Mouse (Mus musculus): ENCODE measurements around the gene Mpl. TPM values are rescaled to one million over a fixed set of nuclear protein-coding genes. Genes with fewer than 3 reads are reported as not detected.

Mpl gene
- total RNA-seq (2015): 1.1 and 9.0 TPM in 2 replicates
- total RNA-seq (2017): 0.12 and 0.95 TPM in 2 replicates

- ATAC-seq (replicated peaks; ENCODE audit: poor library complexity): no peak
These were observed at the start of gene Mpl for GRCm38 (mm10) chr4:118457345-118457975. TSS of gene Mpl (minus strand) at chr4:118457513.

DNA sequence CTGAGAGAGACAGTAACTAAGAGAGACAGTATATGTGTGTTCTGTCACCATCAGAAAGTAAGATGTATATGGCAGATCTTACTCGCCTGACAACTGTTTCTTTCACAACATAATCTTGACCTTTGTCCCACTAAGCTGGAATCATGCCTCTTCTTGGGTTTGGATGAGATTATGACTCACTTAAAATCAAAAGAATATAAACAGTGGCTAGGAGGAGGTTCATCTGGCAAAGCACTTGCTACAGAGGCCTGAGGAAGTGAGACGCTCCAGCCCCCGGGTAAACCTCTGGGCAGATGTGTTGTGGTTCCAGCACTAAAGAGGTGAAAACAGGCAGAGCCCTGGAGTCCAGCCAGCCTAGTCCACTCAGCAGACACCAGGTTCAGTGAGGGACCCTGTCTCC is 48.2 kb upstream of the Mpl start:
- no peak for ATAC-seq (replicated peaks; ENCODE audit: poor library complexity)

DNA sequence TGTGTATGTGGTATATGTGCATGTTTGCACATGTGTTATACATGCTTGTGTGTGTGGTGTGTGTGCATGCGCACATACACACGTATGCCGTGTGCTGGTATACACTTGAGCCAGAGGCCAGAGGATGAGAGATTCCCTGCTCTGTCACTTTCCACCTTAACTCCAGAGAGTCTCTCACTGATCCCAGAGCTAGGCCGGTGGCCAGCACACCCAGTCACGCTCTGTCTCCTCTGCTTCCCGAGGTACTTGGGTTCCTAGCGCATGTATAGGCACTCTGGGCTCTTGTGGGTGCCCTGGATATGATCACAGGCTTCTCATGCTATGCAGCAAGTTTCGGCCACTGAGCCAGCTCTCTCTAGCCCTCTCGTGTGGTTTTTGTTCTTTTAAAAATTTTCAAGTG is 43.5 kb upstream of the Mpl start:
- ATAC-seq (replicated peaks; ENCODE audit: poor library complexity): no peak

- ATAC-seq (replicated peaks; ENCODE audit: poor library complexity): no peak
These were observed 42.9 kb upstream of the Mpl start for GRCm38 (mm10) chr4:118500171-118500724.

- no peak for ATAC-seq (replicated peaks; ENCODE audit: poor library complexity)
These were observed 33.1 kb upstream of the Mpl start for GRCm38 (mm10) chr4:118490461-118490860.

GRCm38 (mm10) chr4:118489717-118490132 is 32.4 kb upstream of the Mpl start, which contains the start of gene Tie1:
TSS of gene Tie1 (minus strand) at chr4:118490061.
- ATAC-seq (replicated peaks; ENCODE audit: poor library complexity): peak; percentile 50

DNA sequence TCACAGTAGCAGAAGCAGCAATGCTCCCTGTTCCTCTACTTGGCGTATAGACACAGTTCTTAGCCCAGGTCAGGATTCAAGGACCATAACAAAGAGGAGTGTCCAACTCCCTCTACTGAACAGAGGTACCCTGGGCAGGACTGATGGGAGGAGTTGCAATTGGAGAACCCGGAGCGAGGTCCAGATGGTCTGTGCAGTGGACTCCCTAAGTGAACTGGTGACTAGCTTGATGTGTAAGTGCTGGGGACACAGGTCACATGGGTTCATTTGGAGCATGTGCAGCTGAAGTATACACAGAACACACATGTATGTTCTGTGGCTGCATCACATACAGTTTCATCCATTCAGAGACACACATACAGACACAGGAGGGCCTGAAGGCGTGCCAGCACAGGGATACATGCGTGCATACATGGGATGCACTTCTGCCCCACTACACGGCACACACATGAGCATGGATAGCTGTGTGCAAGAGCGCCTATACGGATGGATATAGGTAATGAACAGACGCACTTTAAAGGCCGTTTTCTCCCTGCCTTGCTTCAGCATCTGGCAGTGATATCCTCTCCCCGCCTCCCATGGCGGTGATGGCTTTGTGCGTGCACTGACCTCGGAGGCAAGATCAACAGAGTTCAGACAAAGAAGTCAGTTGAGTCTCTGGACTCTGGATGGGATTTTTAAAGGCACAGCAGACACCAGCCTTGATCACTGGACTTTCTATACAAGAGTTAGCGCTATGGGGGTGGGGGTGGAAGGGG is 19.6 kb upstream of the Mpl start:
- ATAC-seq (replicated peaks; ENCODE audit: poor library complexity): no peak

DNA sequence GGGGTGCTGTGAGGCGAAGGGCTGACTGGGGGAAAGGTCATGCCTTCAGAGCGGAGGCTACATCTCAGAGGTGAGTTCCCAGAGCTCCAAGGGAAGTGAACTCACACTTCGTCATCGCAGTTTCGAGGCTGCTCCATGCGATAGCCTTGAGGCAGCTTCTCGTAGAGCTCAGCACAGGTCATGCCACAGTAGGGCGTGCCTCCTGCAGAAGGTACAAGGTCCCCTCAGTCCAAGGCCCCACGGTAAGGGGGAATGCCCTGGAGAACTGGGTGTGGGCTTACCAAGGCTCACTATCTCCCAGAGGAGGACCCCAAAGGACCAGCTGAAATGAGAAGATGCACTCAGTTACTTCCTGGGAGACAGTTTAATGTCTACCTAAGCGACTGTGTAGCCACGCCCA is 15.4 kb upstream of the Mpl start:
- no peak for ATAC-seq (replicated peaks; ENCODE audit: poor library complexity)

DNA sequence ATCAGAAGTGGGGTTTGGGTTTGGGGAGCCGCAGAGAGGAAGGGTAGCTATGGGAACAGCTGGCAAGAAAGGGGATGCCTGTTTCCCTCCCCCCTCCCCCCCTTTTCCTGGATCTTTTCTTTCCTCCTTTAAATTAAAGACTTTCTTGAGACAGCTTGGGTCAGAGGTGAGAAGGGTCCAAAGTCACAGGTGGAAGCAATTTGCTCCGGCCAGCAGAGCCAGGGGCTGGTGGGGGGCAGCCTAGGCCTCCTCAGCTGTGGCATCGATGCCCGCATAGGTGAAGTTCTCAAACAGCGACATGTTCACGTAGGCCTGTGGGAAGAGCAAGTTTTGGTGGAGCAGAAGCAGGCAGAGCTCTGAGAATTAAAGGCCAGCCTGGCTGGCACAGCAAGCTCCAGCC is 14.0 kb upstream of the Mpl start:
- ATAC-seq (replicated peaks; ENCODE audit: poor library complexity): no peak

GRCm38 (mm10) chr4:118465697-118466163 is 8.4 kb upstream of the Mpl start:
- peak; percentile 98 for ATAC-seq (replicated peaks; ENCODE audit: poor library complexity)

GRCm38 (mm10) chr4:118464956-118465355 is 7.6 kb upstream of the Mpl start:
- no peak for ATAC-seq (replicated peaks; ENCODE audit: poor library complexity)

DNA sequence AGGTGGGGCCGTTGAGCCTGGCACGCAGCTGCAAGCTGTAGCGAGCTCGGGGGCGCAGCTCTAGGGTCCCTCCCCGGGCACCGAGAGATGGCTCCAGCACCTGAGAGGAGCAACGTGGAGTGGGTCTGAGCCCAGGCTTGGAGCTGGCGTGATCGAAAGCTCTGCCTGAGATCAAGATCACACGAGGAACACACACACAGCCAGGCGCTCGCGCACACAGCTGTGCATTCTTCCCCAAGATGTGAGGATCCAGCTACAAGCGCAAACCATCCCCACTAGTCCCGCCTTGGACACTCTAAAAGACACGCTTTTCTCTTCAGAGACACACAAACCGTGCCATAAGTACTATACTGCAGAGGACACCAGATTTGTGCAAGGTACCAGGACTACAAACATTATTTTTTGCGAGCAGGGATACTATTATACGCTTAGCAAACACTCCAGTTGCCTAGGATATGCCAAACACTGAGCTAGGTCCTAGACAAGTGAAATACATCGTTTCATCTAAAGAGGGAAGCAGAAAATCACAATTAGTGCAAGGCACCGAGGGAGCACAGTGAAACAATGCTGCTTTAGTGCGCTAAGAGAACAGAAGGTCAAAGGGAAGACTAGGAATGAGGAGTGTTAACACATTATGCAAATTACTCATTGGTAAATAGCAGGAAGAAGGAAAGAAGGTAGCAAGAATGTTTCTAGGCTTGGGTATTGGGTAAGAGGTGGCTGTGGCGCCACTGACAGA is 10.7 kb downstream of the Mpl start:
- ATAC-seq (replicated peaks; ENCODE audit: poor library complexity): peak; percentile 39

DNA sequence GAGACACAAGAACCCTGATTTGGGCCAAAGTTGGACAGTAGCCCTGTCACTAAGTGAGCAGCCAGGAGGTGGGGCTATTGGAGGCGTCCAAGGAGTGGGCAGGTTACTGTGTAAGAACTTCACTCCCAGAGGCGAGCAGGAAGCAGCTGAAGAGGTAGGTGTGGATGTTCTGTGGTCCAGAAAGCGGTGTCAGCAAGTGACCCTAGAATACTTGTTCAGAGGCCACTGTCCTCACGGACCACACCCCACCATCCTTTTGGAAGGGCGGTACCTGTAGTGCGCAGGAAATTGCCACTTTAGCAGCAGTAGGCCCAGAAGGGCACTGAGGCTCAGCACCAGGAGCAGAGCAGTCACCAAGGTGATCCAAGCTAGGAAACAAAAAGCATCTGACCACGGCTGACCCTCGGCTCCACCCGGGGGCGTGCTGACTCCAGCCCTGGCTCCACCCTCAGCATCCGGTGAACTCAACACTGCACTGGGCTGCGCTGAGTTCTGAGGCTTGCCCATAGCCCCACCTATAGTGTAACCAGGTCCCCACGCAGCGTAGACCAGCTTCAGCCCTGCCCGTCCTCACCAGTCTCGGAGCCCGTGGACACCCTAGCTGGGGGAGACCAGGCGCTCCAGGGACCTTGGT is 11.4 kb downstream of the Mpl start:
- ATAC-seq (replicated peaks; ENCODE audit: poor library complexity): no peak

- no peak for ATAC-seq (replicated peaks; ENCODE audit: poor library complexity)
These were observed 12.2 kb downstream of the Mpl start for GRCm38 (mm10) chr4:118445088-118445487.

- peak; percentile 33 for ATAC-seq (replicated peaks; ENCODE audit: poor library complexity)
These were observed 19.5 kb downstream of the Mpl start for GRCm38 (mm10) chr4:118437829-118438253.

DNA sequence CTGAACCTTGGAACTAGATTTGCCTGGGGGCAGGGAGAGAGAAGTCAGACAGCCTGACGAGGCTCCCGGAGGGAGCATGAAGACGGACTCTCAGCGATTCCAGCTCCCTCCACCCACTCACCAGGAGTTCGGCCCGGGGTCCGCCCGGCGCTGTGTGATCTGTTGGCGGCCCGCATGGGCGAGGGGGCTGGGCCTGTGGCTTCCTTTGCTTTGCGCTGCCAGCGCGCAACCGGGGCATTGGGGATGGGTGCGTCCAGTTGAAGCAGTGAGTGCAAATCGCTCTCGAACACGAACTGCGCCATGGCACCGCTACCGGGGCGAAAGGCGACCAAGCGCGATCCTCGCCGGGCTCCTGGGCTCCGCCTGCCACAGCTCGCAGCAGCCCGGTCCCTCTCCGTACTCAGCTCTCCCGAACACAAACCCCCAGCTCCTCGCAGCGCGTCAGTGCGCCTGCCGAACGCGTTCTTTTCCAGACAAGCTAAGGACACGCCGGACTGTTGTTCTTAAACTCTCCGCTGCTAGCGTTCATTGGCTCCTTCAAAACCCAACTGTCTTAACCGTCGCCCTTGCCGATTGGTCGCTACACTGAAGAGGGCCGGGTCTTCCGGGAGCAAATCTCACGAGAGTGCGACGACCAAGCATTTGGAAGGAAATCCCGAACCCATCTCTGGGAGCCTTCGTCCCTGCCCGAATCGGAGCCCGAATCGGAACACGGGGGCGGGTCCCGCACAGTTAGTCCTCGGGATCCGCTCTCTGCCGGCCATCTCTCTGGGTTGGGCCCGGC is 20.3 kb downstream of the Mpl start, which contains the start of gene Cdc20:
Gene Cdc20, minus strand, starts transcription at position 533 of the 784 bp plus-strand sequence.
- peak; percentile 91 for ATAC-seq (replicated peaks; ENCODE audit: poor library complexity)

- ATAC-seq (replicated peaks; ENCODE audit: poor library complexity): no peak
These were observed 25.0 kb downstream of the Mpl start for GRCm38 (mm10) chr4:118432332-118432731.

DNA sequence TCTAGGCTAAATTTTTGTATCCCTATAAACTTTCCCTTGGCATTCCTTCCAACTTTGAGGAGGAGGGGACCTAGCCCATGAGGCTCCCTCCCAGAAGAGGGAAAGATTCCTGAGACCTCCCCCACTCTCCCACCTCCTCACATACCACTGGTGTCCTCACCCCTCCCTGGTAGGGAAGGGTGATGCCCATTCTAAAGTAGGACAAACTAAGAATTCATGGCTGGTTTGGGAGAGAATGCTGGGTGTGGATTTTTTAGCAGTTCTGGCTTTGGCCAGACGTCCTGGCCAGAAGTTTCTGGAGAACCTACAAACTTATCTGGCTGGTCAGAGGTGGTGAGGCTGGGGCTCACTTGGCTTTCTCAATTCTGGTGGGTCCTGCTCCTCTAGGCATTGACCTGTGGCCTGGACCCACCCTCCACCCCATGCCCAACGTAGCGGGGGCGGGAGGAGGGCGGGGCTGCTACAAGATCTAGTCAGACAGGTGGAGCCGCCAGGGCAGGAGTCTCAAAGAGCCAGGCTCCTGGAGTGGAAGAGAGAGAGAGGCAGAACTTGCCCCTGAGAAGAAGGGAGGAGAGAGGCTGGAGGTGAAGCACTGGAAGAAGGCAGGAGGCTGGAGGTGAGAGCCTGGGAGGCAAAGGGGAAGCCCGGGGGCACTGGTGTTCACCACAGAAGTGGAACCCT is 28.0 kb downstream of the Mpl start:
- ATAC-seq (replicated peaks; ENCODE audit: poor library complexity): no peak

GRCm38 (mm10) chr4:118428531-118429214 is 28.6 kb downstream of the Mpl start:
- peak; percentile 45 for ATAC-seq (replicated peaks; ENCODE audit: poor library complexity)

Measured in megakaryocyte progenitor cell, adult 5-6 weeks (primary cell).